In genomic region chr5:108562483-108562882, GRCm38 (mm10) we compare ENCODE assay signal across 22 mouse cellular contexts. TPM values are rescaled to one million over a fixed set of nuclear protein-coding genes. Genes with fewer than 3 reads are reported as not detected.
"Had no signal": no experiment of that assay in that cellular context is flagged by ENCODE, and none has a peak within 500 bp of the region (broad histone marks: within the 10 kb centered on the region; RNA-seq: fewer than 3 reads in every experiment).

No protein-coding gene starts in this region.

- H3K27me3 ChIP-seq: lung, embryonic 15.5 days; midbrain, embryonic 12.5 days; neural tube, embryonic 13.5 days; neural tube, embryonic 15.5 days; stomach, embryonic 15.5 days had no signal

- ATAC-seq: liver, postnatal 0 days; lung, postnatal 0 days; midbrain, embryonic 16.5 days had no signal

- H3K4me3 ChIP-seq: lung, embryonic 15.5 days; megakaryocyte, embryonic 14.5 days; midbrain, embryonic 12.5 days; myocyte; neural tube, embryonic 13.5 days; neural tube, embryonic 15.5 days; stomach, embryonic 15.5 days had no signal

- H3K9me3 ChIP-seq: lung, embryonic 15.5 days; midbrain, embryonic 12.5 days; neural tube, embryonic 13.5 days; neural tube, embryonic 15.5 days; stomach, embryonic 15.5 days had no signal

- H3K4me2 ChIP-seq: lung, embryonic 15.5 days; midbrain, embryonic 12.5 days; neural tube, embryonic 13.5 days; neural tube, embryonic 15.5 days; stomach, embryonic 15.5 days had no signal

- H3K4me1 ChIP-seq: lung, embryonic 15.5 days; megakaryocyte, embryonic 14.5 days; midbrain, embryonic 12.5 days; neural tube, embryonic 13.5 days; neural tube, embryonic 15.5 days; stomach, embryonic 15.5 days had no signal

- H3K27ac ChIP-seq: lung, embryonic 15.5 days; macrophage; midbrain, embryonic 12.5 days; neural tube, embryonic 13.5 days; neural tube, embryonic 15.5 days; stomach, embryonic 15.5 days; stomach, postnatal 0 days had no signal

- H3K9ac ChIP-seq: liver, postnatal 0 days; lung, embryonic 15.5 days; midbrain, embryonic 12.5 days; neural tube, embryonic 13.5 days; neural tube, embryonic 15.5 days; stomach, embryonic 15.5 days had no signal

- H3K36me3 ChIP-seq: lung, embryonic 15.5 days; stomach, embryonic 15.5 days had no signal

- DNase-seq: liver, postnatal 0 days; lung, adult 2 months; lung, postnatal 14 days; lung, postnatal 36 days; midbrain, embryonic 14.5 days; right cerebral cortex, postnatal 14 days; thymus, adult 2 months; thymus, postnatal 25 days; thymus, postnatal 4 days had no signal

RNA-seq across cellular contexts. Expression of gene Cplx1, which starts 12.7 kb away (rescaled TPM):
- total RNA-seq: megakaryocyte progenitor cell, adult 5-6 weeks had no signal
- polyA plus RNA-seq: liver, postnatal 0 days; macrophage; myocyte; spleen, adult 2 months had no signal
